Mouse (Mus musculus): ENCODE measurements around the gene Pbx1.

Pbx1 gene

GRCm38 (mm10) chr1:168230134-168230533, 201.9 kb downstream of the Pbx1 start:
- DNase-seq (ENCODE audit: low read depth, low spot score): no peak

GRCm38 (mm10) chr1:168228756-168229526, 203.1 kb downstream of the Pbx1 start:
- peak; percentile 52 for DNase-seq (ENCODE audit: low read depth, low spot score)

DNA sequence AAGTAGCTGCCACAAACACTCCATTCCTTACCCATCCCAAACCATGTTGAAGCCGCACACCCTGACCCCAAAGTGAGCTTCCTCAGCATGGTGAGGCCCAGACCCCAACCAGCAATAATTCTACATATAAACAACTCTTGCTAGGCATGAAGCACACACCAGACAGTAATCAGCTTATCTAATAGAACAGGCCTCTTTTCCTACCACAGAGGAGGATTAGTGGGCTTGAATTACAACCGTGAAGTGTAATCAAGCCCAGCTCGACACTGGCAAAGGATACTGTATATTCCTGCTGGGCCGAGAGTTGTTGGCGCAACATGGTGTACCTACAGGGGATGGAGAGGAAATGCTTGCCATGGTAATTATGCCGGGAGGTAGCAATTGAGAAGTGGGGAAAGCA, 205.9 kb downstream of the Pbx1 start:
- no peak for DNase-seq (ENCODE audit: low read depth, low spot score)

- no peak for DNase-seq (ENCODE audit: low read depth, low spot score)
Measured at GRCm38 (mm10) chr1:168225595-168226127, 206.4 kb downstream of the Pbx1 start.

DNA sequence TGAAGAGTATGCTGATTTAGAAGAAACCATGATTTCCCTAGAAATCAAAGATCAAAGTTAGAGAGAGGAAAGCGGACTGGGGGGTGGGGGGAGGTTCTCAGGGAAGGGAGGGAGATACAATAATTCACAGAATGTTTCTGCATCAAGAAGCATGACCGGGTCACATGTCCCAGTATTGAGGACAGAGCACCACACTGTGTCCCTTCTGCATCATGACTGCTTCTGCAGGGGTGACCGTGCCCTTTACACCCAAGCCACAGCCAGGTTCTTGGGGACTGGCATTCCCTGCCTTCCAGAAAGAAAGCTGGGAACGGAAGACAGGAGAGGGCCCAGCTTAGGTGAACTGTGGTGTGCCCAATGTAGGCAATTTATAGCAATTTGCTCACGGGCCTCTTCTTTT, 207.9 kb downstream of the Pbx1 start:
- DNase-seq (ENCODE audit: low read depth, low spot score): no peak

- no peak for DNase-seq (ENCODE audit: low read depth, low spot score)
Measured at GRCm38 (mm10) chr1:168222794-168223193, 209.3 kb downstream of the Pbx1 start.

DNA sequence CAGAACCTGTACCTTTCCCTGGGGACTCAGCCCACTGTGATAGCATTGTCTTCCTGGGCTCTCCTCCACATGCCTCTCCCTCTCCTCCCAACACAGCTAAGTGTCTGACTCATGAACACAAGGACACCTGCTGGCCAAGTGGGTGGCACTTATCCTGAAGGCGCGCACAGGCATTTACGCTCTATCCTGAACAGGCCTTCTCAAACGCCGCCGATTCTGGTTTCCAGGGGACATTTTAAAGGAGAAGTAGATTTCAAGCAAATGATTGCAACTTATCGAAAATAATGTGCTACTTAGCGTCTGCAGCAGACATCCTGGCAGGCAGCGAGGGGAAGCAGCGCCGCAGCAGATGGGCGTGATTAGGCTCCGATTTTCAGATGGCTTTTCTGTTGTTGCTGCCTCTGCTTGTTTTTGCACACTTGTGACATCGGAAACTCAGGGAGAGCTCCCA, 211.0 kb downstream of the Pbx1 start:
- no peak for DNase-seq (ENCODE audit: low read depth, low spot score)

GRCm38 (mm10) chr1:168215896-168216747, 215.9 kb downstream of the Pbx1 start:
- DNase-seq (ENCODE audit: low read depth, low spot score): no peak

DNA sequence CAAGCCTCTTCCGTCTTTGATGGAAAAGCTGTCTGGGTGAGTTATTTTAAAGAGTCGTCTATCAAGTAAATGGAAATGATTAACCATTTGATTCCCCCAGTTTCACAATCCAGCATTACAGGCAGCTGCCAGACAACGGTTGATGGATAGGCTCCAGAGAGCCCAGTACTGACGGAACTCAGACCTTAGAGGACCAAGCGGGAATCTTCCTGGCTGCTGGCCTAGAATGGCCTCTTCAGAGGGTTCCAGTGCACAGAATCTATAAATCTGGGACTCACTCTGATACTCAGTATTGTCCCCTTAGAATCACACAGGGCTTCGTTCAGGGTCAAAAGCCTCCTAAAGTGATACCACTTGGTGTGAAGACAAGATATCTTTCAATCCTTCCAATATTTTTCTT, 216.6 kb downstream of the Pbx1 start:
- no peak for DNase-seq (ENCODE audit: low read depth, low spot score)

DNA sequence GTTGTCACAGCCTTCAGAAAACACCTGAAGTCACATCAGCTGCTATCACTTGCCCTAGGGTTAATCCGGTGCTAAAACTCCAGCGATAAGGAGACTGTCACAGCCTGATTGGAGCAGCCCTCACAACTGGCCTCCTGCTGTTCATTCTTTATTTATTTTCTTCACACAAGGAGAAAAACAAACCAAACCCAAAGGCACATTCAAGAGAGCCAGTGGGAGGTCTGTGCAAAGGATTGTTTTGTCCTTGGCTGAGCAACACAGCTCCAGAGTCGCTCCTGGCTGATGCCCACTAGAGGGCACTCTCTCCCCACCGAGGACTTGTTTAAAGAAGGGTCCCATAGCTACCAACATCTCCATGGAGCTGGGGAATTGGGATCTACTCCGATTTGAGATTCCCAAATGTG, 218.0 kb downstream of the Pbx1 start:
- peak; percentile 73 for DNase-seq (ENCODE audit: low read depth, low spot score)

DNA sequence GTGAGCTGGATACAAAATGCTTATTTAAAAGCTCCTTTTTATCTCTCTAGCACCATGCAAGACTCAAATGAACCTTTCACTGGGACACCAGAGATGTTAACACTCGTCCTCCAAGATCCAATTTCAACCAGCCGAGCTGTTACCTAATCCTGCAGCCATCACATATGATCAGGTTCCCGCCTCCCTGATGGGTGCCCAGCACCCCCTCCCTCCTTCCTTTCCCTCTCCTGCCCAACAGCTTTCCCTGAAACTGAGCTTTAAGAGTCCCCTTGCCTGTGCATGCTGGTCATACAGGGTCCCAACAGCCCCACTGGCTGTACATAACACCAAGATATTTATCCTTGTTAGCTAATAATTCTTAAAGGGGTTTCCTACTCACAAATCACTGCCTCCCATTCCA, 218.5 kb downstream of the Pbx1 start:
- DNase-seq (ENCODE audit: low read depth, low spot score): peak; percentile 62

DNA sequence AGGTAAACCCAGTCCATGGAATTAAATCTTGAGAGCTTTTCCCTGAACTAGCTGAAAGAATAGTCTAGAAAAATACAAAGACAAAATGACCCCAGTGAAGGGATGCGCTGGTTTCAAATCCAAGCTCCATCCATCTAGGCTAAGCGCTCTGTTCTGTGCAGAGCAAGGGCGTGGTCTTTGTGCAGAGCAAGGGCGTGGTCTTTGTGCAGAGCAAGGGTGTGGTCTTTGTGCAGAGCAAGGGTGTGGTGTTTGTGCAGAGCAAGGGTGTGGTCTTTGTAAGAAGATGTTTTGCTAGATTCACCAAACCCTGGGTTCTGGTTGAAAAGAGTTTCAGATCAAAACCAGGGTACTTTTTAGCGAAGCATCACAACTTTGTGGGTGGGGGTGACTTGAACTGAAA, 221.7 kb downstream of the Pbx1 start:
- DNase-seq (ENCODE audit: low read depth, low spot score): no peak

GRCm38 (mm10) chr1:168200570-168201156, 231.4 kb downstream of the Pbx1 start:
- DNase-seq (ENCODE audit: low read depth, low spot score): no peak

GRCm38 (mm10) chr1:168198276-168198675, 233.8 kb downstream of the Pbx1 start:
- no peak for DNase-seq (ENCODE audit: low read depth, low spot score)

- DNase-seq (ENCODE audit: low read depth, low spot score): no peak
Measured at GRCm38 (mm10) chr1:168197908-168198258, 234.2 kb downstream of the Pbx1 start.

DNA sequence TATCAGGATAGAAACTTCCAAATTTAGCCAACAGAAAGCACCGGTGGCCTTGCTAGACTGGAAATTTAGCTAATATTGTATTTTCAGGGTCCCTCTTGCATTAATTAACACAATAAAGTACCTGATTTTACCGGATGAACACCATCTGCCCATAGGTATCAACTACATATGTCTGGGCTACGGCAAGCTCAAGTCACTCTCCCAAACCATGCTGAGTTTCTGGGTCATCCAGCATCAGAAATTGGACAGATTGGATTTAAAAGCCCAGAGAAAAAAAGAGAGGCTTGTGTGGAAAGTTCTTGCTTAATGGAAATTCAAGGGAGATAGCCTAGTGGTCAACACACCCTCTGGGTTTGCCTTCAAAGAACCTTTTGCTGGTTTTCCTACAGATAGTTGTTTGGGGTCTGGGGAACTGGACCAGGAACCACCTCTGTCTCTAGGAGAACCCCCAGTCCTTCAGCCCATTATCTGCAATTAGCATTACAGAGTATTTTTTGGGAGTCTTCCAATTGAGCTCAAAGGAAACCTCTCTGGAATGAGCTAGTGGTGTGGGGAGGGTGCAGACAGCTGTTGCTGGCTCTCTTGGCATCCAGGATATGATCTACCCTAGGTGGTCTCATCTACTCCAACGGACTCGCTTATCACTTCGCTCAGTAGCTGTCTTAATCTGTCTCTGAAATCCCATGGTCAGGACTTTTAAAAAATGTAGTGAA, 234.7 kb downstream of the Pbx1 start:
- DNase-seq (ENCODE audit: low read depth, low spot score): no peak

DNA sequence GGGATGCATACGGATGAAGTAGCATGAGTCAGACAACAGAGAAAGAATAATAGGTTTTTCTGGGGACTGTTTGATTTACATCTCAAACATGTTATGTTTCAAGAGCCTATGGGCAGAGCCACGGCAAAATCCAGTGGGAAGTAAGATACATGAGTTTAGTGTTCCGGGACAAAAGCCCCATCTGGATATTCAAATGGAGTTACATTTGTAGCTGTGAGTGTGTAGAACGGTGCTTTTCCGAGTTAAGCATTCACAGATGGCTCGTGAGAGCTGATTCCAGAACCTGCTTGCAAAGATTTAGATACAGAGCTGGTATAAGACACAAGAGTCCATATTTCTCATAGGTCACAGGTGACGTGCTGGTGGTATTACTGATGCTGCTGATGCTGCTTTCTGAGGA, 238.7 kb downstream of the Pbx1 start:
- no peak for DNase-seq (ENCODE audit: low read depth, low spot score)

- DNase-seq (ENCODE audit: low read depth, low spot score): no peak
Measured at GRCm38 (mm10) chr1:168182816-168183215, 249.3 kb downstream of the Pbx1 start.

GRCm38 (mm10) chr1:168180622-168181441, 251.2 kb downstream of the Pbx1 start:
- peak; percentile 44 for DNase-seq (ENCODE audit: low read depth, low spot score)

- no peak for DNase-seq (ENCODE audit: low read depth, low spot score)
Measured at GRCm38 (mm10) chr1:168179691-168180090, 252.4 kb downstream of the Pbx1 start.

DNA sequence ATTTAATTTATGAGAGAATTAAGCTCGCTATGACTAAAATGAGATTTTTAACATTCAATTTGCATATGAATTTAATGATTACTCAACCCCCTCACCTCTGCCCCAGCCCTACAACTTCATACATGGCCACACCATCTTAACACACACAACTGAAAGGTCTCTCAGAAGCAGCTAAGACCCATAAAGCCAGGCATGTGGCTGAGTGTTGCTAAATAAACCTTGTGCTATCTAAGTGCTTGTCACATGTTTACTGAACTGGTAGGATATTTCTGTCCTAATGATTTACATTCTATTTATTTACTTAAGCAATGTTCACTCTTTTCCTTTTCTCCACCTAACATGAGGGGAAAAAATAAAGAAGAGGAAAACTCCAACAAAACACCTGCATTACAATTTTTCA, 253.5 kb downstream of the Pbx1 start:
- peak; percentile 21 for DNase-seq (ENCODE audit: low read depth, low spot score)

Measured in skeletal muscle tissue, adult 2 months (tissue).